Mouse (Mus musculus) myocyte (in vitro differentiated cells): Measurements from ENCODE around the gene Pacrg.

Source experiments
- MAX ChIP-seq: IDR thresholded peaks from one replicate; pipeline ENCODE4 v1.6.1; 2011; ENCODE audit warnings: low read depth, mild to moderate bottlenecking, control low read depth
- MYOG ChIP-seq, 3 experiments: IDR thresholded peaks; one replicate each; pipeline ENCODE4 v1.6.1; 2011; ENCODE audit warnings: control low read depth in 2 of 3, low read depth in 2 of 3, mild to moderate bottlenecking in 2 of 3; ENCODE audit not compliant: insufficient read length in 2 of 3, control insufficient read depth in 1 of 3, insufficient read depth in 1 of 3
- POLR2A ChIP-seq: IDR thresholded peaks from one replicate; pipeline ENCODE4 v1.6.1; 2011; ENCODE audit warnings: low read depth, mild to moderate bottlenecking, control low read depth, moderate library complexity; ENCODE audit not compliant: insufficient read length
- POLR2AphosphoS2 ChIP-seq: IDR thresholded peaks from one replicate; pipeline ENCODE4 v1.6.1; 2011; ENCODE audit warnings: low read depth, control low read depth; ENCODE audit not compliant: insufficient read length
- USF1 ChIP-seq: IDR thresholded peaks from one replicate; pipeline ENCODE4 v1.6.1; 2011; ENCODE audit warnings: low read depth, mild to moderate bottlenecking, control low read depth, moderate library complexity

DNA sequence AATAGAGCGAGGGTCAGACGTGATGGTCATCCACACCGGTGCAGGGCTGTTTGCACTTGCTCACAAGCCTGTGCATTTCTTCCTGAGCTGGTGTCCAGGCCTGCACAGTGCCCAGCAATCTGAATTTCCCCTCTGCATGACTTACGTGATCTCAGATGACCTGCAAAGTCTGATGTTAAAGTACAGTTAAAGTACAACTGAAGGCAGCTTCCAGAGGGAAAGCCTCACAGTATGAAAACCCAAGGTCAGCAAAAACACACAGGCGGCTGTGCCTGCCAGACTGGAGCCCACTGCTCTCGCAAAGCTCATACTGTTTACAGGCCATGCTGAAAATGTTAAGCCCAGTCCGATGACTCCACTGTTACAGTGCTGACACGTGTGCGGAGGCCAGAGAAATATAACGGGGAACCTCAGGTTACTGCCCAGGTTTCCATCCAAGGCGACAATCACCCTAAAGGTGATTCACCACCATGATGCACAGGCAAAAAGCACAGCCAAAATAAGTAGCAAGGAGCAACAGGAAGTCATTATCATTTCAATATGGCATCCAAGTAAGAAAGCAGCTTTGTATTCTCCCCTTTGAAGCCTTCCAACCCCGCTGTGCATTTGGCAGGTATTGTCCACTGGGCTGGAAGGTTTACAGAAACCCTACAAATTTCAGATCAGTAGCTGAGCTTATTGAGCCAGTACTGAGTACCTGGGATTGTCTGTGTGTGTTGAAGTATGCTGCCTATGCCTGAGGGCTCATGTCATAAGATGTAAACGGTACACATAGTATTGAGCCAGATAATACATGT, 213.6 kb downstream of the Pacrg start:
- no peak for TF ChIP-seq USF1
- no peak for TF ChIP-seq POLR2AphosphoS2
- TF ChIP-seq MYOG (IDR thresholded peaks at IDR 0.05; ENCODE audit: control insufficient read depth in 1 of 3, insufficient read depth in 1 of 3, insufficient read length in 2 of 3, low read depth in 2 of 3): no peak
- TF ChIP-seq MAX: no peak
- no peak for TF ChIP-seq POLR2A
